Mouse (Mus musculus) bone marrow macrophage, adult 2 months (primary cell): ENCODE measurements around the gene Npb. TPM values are rescaled to one million over a fixed set of nuclear protein-coding genes. Genes with fewer than 3 reads are reported as not detected.
"Not testable (repeated sequence)": the region's sequence is repeated elsewhere in the genome, so short reads cannot be mapped to it uniquely, and the experiment has no call there.

Experiments used
- H3K27ac ChIP-seq: 2 replicates; pipeline ENCODE4 v1.5.1; 2012; ENCODE audit warnings: low read depth, low read length; ENCODE audit not compliant: insufficient read depth
- H3K4me1 ChIP-seq: 2 replicates; pipeline ENCODE4 v1.6.1; 2012; ENCODE audit warnings: low read length; ENCODE audit not compliant: control insufficient read depth, insufficient read depth
- H3K4me3 ChIP-seq: 2 replicates; pipeline ENCODE4 v1.5.1; 2012; ENCODE audit warnings: mild to moderate bottlenecking, low read length, moderate library complexity; ENCODE audit not compliant: insufficient read depth
- CTCF ChIP-seq: IDR thresholded peaks from 2 replicates; pipeline ENCODE4 v1.5.1; 2012; ENCODE audit warnings: low read depth, mild to moderate bottlenecking, low read length, moderate library complexity
- POLR2A ChIP-seq: IDR thresholded peaks from 2 replicates; pipeline ENCODE4 v1.6.1; 2012; ENCODE audit warnings: mild to moderate bottlenecking, low read depth, low read length, borderline replicate concordance
- polyA plus RNA-seq: library from polyadenylated mRNA; stranded (reverse); fragments of >200 nt; gene quantifications from 2 replicates; pipeline ENCODE4 v1.2.4, GENCODE M21; 2012; ENCODE audit not compliant: missing spikeins, insufficient read depth, insufficient read length

Gene Npb
- 1.4 TPM in 1 of 2 replicates, not detected in the other for polyA plus RNA-seq

DNA sequence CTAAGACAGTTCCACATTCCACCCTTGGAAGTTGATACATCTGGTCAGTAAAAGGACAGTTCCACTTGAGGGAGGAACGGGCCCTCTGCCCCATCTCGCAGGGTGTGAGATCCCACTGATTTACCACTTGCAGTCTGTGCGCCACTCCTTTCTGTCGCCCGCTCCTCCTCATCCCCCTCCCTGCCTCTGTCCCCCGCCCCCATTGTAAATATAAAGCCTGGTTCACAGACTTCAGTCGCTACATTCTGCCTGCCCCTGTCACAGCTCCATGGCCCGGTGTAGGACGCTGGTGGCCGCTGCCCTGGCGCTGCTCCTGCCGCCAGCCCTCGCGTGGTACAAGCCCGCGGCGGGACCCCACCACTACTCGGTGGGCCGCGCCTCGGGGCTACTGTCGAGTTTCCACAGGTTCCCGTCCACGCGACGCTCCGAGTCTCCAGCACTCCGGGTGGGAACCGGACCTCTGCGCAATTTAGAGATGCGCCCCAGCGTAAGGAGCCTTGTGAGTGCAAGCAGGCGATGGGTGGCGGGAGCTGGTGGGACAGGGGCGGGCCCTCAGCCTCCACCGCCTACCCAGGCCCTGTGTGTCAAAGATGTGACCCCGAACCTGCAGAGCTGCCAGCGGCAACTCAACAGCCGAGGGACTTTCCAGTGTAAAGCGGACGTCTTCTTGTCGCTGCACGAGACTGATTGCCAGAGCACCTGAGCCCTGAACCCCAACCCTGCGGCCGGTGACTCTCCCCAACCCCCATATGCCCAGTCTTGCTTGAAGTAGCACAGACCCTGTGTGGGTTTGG lies at the start of gene Npb:
TSS of gene Npb (plus strand) at position 237 of the 794 bp plus-strand sequence.
- no peak for TF ChIP-seq POLR2A
- TF ChIP-seq CTCF: no peak
- no peaks in the 10 kb centered on the region for H3K4me1 ChIP-seq
- H3K27ac ChIP-seq: no peak within 1 kb of the TSS
- no peak within 1 kb of the TSS for H3K4me3 ChIP-seq

DNA sequence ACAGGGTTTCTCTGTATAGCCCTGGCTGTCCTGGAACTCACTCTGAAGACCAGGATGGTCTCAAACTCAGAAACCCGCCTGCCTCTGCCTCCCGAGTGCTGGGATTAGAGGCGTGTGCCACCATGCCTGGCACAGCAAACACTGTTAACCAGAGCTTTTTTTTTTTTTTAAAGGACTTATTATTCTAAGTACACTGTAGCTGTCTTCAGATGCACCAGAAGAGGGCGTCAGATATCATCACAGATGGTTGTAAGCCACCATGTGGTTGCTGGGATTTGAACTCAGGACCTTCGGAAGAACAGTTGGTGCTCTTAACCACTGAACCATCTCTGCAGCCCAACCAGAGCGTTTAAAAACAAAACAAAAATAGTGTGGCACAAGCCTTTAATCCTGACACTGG lies 49.4 kb upstream of the Npb start:
- H3K4me3 ChIP-seq: not testable (repeated sequence)
- peaks cover 18% of the 10 kb centered on the region for H3K4me1 ChIP-seq

DNA sequence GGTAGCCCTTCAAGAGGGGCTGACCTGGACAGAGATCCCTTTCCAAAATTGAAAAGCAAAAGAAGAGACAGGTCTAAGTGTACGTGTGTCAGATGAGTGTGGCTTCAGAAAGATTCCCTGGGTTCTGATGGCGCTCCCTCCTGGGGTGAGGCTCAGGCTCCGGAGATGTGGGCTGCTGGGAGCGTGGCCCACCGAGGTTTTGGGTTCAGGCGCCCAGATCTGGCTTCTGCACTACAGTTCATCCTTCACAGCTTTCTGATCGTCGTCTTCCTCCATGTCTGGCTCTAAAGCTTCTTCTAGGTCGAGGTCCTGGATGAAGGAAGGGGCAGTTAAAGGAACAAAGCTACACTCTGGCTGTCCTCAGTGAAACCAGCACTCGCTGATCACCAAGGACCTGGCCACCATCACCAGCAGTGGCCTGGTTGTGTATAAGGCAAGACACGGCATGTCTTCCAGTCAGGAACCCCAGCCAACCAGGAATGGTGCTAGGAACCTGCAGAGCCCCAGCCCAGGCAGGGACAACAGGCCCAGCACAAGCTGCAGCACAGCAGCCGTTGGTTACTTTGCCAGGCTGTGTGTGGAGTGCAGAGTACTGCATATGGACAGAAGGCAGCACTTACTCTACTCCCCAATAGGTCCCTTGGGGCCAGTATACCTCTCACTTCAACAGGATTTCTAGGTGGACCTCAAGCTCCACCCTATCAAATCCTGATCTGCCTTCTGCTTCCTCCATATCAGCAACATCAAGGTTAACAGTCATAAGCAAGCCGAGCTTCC lies 47.1 kb upstream of the Npb start:
- H3K4me1 ChIP-seq: no peaks in the 10 kb centered on the region
- H3K4me3 ChIP-seq: no peak overlapping the region
- no peak overlapping the region for H3K27ac ChIP-seq
- TF ChIP-seq POLR2A: no peak
- no peak for TF ChIP-seq CTCF

More for the DNA sequence above, 49.4 kb upstream of the Npb start:
- H3K27ac ChIP-seq: not testable (repeated sequence)

DNA sequence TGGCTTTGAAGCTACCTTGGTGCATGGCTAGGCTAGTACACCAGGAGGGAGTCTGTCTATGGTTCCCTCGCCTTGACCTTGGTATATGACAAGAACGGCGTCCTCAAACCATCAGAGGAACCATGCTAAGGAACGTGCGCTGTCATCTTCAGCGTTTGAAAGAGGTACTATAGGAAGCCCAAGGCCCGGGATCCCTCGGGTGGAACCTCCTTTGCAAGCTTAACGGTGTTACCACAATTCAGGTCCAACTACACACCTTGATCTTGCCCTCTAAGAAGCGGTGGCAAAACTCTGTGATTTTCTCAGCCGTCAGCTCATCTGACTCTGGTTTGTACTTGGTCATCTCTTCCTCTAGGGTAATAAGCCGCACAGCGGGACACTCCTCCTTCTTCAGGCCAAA lies 45.3 kb upstream of the Npb start:
- Histone ChIP-seq H3K4me3 (no peak overlapping the region), H3K4me1 (no peaks in the 10 kb centered on the region), H3K27ac (no peak overlapping the region)
- TF ChIP-seq CTCF (no peak), POLR2A (no peak)

DNA sequence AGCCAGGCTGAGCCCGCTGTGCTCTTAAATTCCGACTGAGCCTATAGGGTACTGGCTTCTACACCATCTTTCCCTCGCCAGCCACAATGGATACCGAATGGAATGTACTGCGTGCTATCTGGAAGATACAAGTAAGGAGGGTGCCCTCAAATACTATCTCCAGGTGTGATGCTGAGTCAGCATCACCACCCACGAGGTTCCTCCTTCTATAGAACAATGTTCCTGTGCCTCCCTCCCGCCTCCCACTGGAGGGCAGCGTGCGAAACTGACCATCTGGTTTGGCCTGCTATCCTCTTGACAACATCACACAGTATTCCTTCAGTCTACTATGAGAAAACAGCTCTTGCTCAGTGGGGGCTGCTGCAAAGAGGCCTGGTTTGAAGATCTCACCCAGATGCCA lies 43.2 kb upstream of the Npb start:
- TF ChIP-seq CTCF (no peak), POLR2A (no peak)
- Histone ChIP-seq H3K27ac (no peak overlapping the region), H3K4me3 (no peak overlapping the region), H3K4me1 (no peaks in the 10 kb centered on the region)

DNA sequence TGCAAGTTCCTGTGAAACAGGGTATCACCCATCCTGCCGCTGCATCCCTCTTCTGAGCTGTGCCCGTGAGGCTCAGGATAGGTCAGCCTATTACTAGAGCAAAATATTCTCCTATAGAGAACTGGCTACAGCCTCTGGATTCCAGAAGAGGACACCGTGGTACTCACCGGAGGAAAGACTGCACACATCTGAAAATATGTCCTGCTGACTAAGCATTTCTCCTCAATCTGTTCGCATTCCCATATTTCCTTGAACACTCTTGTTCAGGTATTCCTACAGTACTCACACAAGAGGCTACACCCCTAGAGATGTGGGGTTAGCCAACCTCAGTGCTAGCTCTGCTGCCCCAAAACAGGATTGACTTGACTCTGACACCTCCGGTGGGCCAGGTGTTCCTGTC lies 40.0 kb upstream of the Npb start:
- Histone ChIP-seq H3K27ac (no peak overlapping the region), H3K4me1 (peaks cover 8% of the 10 kb centered on the region), H3K4me3 (no peak overlapping the region)
- TF ChIP-seq POLR2A: no peak
- no peak for TF ChIP-seq CTCF

DNA sequence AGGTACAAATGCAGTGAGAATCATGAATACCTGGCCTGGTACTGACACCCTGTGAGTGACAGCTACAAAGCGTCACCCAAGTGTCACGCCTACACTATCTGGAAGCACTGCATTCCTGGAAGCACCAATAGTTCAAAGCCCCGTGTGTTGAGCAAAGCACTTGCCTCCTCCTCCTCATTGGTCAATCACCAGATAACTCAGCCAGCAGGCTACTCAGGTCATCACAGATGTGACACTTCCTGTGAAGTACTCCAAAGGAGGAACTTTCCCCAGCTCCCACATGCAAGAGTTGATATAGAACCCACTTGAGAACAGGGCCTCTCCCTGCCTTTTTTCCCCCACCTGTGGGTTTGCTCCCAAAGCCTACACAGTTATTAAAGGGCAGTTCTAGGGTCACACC lies 37.2 kb upstream of the Npb start:
- H3K4me3 ChIP-seq: peak overlapping the region; percentile 89
- H3K27ac ChIP-seq: peak overlapping the region; percentile 10; the same call in 1 of the 2 replicates
- TF ChIP-seq CTCF (no peak), POLR2A (no peak)
- peaks cover 15% of the 10 kb centered on the region for H3K4me1 ChIP-seq

DNA sequence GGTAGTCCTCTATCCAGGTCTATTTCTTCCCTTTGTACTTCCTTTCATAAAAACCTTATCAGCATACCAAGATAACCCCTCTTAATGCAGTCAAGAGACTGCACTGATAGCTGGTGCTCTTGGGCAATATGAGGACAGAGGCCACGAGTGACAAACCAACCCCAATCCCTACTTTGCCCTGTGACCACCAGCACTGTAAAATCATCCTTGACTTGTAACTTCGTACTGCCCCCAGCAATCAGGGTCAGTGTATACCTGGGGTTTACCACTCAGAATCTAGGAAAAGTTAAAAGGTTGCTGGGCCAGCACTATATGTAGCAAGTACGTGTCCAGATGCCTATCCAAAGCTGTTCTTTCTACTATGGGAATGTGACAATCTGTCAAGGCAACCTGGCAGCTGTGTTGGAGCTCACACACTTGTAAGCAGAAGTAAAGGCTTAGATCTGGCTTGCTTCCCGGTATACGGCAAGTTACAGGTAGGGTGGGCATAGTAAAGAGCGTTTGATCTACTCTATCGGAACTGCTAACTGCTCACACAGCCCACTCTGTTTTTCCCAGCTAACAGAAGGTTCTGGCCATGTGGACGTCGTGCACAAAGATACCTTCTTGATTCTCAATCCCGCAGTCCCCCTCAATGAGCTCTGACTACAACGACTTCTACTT lies 36.4 kb upstream of the Npb start:
- no peak for TF ChIP-seq CTCF
- TF ChIP-seq POLR2A: no peak
- peak overlapping the region; percentile 68 for H3K27ac ChIP-seq
- peaks cover 17% of the 10 kb centered on the region for H3K4me1 ChIP-seq
- H3K4me3 ChIP-seq: peak overlapping the region; percentile 89

DNA sequence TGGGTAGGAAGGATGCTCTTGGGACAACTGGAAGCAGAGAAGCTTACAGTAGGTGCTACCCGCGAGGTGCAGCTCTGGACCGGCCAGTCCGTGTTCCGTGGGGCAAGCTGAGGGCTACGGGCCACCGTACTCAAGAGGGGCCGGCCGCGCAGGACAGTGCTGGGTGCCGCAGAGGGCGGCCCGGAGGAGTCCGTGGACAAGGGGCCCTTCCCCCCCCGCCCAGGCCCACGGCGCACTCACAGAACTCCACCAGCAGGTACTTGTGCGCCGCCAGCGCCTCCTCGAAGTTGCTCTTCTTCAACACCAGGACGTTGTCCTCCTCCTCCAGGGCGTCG lies 35.9 kb upstream of the Npb start:
- Histone ChIP-seq H3K27ac (peak overlapping the region; percentile 68), H3K4me3 (peak overlapping the region; percentile 89), H3K4me1 (peaks cover 17% of the 10 kb centered on the region)
- TF ChIP-seq CTCF (no peak), POLR2A (no peak)

DNA sequence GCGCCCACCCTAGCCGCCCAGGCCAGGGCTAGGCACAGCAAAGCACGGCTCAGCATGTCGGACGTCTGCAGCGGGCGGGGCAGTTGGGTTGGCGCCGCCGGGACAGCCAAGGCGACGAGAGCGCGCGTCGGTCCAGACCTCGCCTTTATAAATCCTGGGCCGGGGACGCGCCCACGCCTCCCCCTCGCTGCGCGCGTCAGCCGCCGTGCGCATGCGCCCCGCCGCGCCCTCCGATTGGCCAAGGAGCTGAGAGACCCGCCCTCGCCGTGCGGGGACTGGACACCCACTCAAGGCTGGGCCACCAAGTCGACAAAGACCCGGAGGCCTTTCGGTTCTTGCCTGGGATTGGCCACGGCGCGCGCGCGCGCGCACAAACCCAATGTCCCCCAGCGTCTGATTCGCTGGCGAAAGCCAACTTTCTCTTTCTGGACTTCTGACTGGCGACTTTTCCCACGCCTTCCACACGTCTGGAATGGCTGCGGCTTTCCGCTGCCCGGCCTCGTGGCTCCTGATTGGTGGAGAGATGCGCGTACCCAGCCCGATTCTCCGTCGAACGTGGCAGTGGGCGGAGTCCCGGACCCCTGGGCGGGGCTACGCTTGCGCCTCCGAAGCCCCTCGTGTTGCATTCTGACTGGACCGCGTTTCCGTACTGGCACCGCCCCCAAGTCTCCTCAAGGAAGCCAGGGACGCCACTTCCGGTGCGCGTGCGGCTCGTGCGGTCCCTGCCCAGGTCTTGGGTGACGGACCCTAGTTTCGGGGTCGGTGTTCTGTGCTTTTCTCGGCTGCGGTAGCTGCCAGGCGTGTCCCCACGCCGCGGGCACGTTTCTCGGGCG lies 35.3 kb upstream of the Npb start, which contains the start of gene P4hb:
TSS of gene P4hb (minus strand) at position 502 of the 833 bp plus-strand sequence.
- peak within 1 kb of the TSS; percentile 90 for H3K27ac ChIP-seq
- no peak for TF ChIP-seq CTCF
- TF ChIP-seq POLR2A: peak; percentile 60; the same call in 1 of the 2 replicates
- peak within 1 kb of the TSS; percentile 92 for H3K4me3 ChIP-seq
- H3K4me1 ChIP-seq: peaks cover 19% of the 10 kb centered on the region
